Mouse (Mus musculus) lung, postnatal 0 days (tissue): Measurements from ENCODE around the gene Mtln.

Experiments
- CTCF ChIP-seq: IDR thresholded peaks from 2 replicates; pipeline ENCODE4 v1.5.1; 2016; ENCODE audit warnings: antibody characterized with exemption, mild to moderate bottlenecking
- EP300 ChIP-seq: IDR thresholded peaks from 2 replicates; pipeline ENCODE4 v1.6.1; 2016; ENCODE audit warnings: antibody characterized with exemption, mild to moderate bottlenecking, control low read depth

GRCm38 (mm10) chr2:127841402-127841801 lies 49.1 kb upstream of the Mtln start:
- TF ChIP-seq CTCF (no peak), EP300 (no peak)
